Mouse (Mus musculus) forebrain, embryonic 10.5 days (tissue): ENCODE measurements at regions not wholly inside any gene's neighbourhood (a gene's known extent, or its start where the extent isn't known, plus 50 kb on each side); places are given as distances from the start of the nearest gene placed in this dataset.
A peak's percentile ranks its signal among the peaks of the same experiment; 100 is the strongest.
"Not testable (repeated sequence)": the region's sequence is repeated elsewhere in the genome, so short reads cannot be mapped to it uniquely, and the experiment has no call there.

Experiments used
- DNase-seq: peaks from one replicate; pipeline ENCODE4 v3.0.0-alpha.2; 2017; ENCODE audit warnings: low spot score; ENCODE audit errors: extremely low spot score
- H3K27ac ChIP-seq: fragments of 300-500 bp; sonication (generic); 2 replicates; pipeline ENCODE4 v1.5.1; 2016; ENCODE audit warnings: mild to moderate bottlenecking
- H3K27me3 ChIP-seq: fragments of 300-500 bp; sonication (generic); 2 replicates; pipeline ENCODE4 v1.6.1; 2016; ENCODE audit warnings: mild to moderate bottlenecking; ENCODE audit not compliant: poor library complexity, severe bottlenecking
- H3K36me3 ChIP-seq: fragments of 300-500 bp; sonication (generic); replicated peaks from 2 replicates; pipeline ENCODE4 v1.6.1; 2016; ENCODE audit warnings: mild to moderate bottlenecking, moderate library complexity
- H3K4me1 ChIP-seq: fragments of 300-500 bp; sonication (generic); 2 replicates; pipeline ENCODE4 v1.6.1; 2016
- H3K4me3 ChIP-seq: fragments of 300-500 bp; sonication (generic); 2 replicates; pipeline ENCODE4 v1.5.1; 2016; ENCODE audit warnings: mild to moderate bottlenecking, moderate library complexity
- H3K9me3 ChIP-seq: fragments of 300-500 bp; sonication (generic); 2 replicates; pipeline ENCODE4 v1.6.1; 2016; ENCODE audit warnings: mild to moderate bottlenecking, moderate library complexity
- WGBS: fragments of 180-500 bp; shearing (Covaris S2); methylation state at CpG from one replicate; pipeline ENCODE4 v1.1.7; 2016; 5-methylcytosine and 5-hydroxymethylcytosine counted together

GRCm38 (mm10) chr15:84616880-84617279, 52.5 kb upstream of the Prr5 start:
- H3K4me3 ChIP-seq, H3K36me3 ChIP-seq: not testable (repeated sequence)
- 0 out of 2 replicates have a peak overlapping the region, but pooled peaks have one; percentile 7 for H3K27ac ChIP-seq
- peaks cover 39% of the 10 kb centered on the region for H3K4me1 ChIP-seq
- DNase-seq: peak; percentile 62
- peaks cover 13% of the 10 kb centered on the region for H3K9me3 ChIP-seq
- H3K27me3 ChIP-seq: peaks cover 63% of the 10 kb centered on the region
- 16% methylated on average over 8 of the region's 8 CpGs for WGBS

- H3K9me3 ChIP-seq: peaks cover under 1% of the 10 kb centered on the region; the same call in 1 of the 2 replicates
- H3K4me3 ChIP-seq: no peak overlapping the region
- 0 out of 2 replicates have a peak overlapping the region, but pooled peaks have one; percentile 8 for H3K27ac ChIP-seq
- peak; percentile 87 for DNase-seq
- no peaks in the 10 kb centered on the region for H3K36me3 ChIP-seq
- H3K27me3 ChIP-seq: peaks cover 60% of the 10 kb centered on the region
- H3K4me1 ChIP-seq: peaks cover 26% of the 10 kb centered on the region
- 57% methylated on average over 17 of the region's 17 CpGs for WGBS
These were observed 55.6 kb upstream of the Prr5 start for GRCm38 (mm10) chr15:84613536-84614527.

GRCm38 (mm10) chr15:84612961-84613360, 55.3 kb upstream of the Rtl6 start:
- no peak overlapping the region for H3K4me3 ChIP-seq
- H3K4me1 ChIP-seq: peaks cover 26% of the 10 kb centered on the region
- peaks cover 60% of the 10 kb centered on the region for H3K27me3 ChIP-seq
- no peak overlapping the region for H3K27ac ChIP-seq
- H3K36me3 ChIP-seq: no peaks in the 10 kb centered on the region
- H3K9me3 ChIP-seq: no peaks in the 10 kb centered on the region
- DNase-seq: no peak
- WGBS: 14% methylated on average over 2 of the region's 2 CpGs

GRCm38 (mm10) chr15:84609825-84610442, 52.3 kb upstream of the Rtl6 start:
- H3K27ac ChIP-seq: no peak overlapping the region
- H3K9me3 ChIP-seq: peaks cover 13% of the 10 kb centered on the region
- WGBS: 71% methylated on average over 15 of the region's 15 CpGs
- H3K36me3 ChIP-seq: no peaks in the 10 kb centered on the region
- peaks cover 43% of the 10 kb centered on the region for H3K27me3 ChIP-seq
- peaks cover 16% of the 10 kb centered on the region for H3K4me1 ChIP-seq
- DNase-seq: no peak
- H3K4me3 ChIP-seq: no peak overlapping the region

- H3K4me3 ChIP-seq: no peak overlapping the region
- peaks cover 18% of the 10 kb centered on the region for H3K4me1 ChIP-seq
- 88% methylated on average over 5 of the region's 5 CpGs for WGBS
- H3K36me3 ChIP-seq: no peaks in the 10 kb centered on the region
- peaks cover 34% of the 10 kb centered on the region for H3K27me3 ChIP-seq
- no peak for DNase-seq
- no peak overlapping the region for H3K27ac ChIP-seq
- peaks cover 13% of the 10 kb centered on the region for H3K9me3 ChIP-seq
These were observed 51.4 kb upstream of the Rtl6 start for GRCm38 (mm10) chr15:84609063-84609462.
